Mouse (Mus musculus) C2C12 (cell line): ENCODE results near the gene Dner.

ENCODE experiments used
- CTCF ChIP-seq: IDR thresholded peaks from one replicate; pipeline ENCODE4 v1.5.1; 2011; ENCODE audit not compliant: control insufficient read depth, insufficient read depth, insufficient read length
- MAX ChIP-seq: IDR thresholded peaks from one replicate; pipeline ENCODE4 v1.6.1; 2011; ENCODE audit warnings: mild to moderate bottlenecking, control low read depth
- MYOD1 ChIP-seq: IDR thresholded peaks from one replicate; pipeline ENCODE4 v1.6.1; 2011; ENCODE audit warnings: low read depth; ENCODE audit not compliant: control insufficient read depth, insufficient read length
- MYOG ChIP-seq: IDR thresholded peaks from one replicate; pipeline ENCODE4 v1.6.1; 2011; ENCODE audit not compliant: control insufficient read depth, insufficient read length; ENCODE audit errors: extremely low read depth

DNA sequence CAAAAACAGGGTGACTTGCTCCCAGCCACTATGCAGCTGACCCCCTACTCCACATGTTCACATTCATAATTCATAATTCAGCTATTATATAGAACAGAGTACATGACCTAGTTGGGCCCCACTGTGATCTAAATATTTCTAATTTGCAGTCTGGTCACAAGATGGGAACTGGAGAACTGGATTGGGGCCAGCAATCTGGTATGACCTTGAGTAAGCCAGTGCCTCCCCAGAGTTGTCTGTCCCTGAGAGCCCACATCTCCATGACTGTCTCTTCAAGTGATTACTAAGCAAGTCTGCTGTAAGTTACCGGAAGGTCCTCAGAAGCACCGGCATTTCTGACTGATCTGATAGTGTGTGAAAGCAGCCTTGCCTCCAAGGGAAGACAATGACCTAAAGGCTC, 49.2 kb downstream of the Dner start:
- no peak for TF ChIP-seq MYOD1
- no peak for TF ChIP-seq CTCF
- no peak for TF ChIP-seq MYOG
- no peak for TF ChIP-seq MAX
